Mouse (Mus musculus): Measurements from ENCODE around the gene Hoxd11. TPM values are rescaled to one million over a fixed set of nuclear protein-coding genes. Genes with fewer than 3 reads are reported as not detected.

The Hoxd11 gene
- polyA plus RNA-seq, 1 experiment = not detected

DNA sequence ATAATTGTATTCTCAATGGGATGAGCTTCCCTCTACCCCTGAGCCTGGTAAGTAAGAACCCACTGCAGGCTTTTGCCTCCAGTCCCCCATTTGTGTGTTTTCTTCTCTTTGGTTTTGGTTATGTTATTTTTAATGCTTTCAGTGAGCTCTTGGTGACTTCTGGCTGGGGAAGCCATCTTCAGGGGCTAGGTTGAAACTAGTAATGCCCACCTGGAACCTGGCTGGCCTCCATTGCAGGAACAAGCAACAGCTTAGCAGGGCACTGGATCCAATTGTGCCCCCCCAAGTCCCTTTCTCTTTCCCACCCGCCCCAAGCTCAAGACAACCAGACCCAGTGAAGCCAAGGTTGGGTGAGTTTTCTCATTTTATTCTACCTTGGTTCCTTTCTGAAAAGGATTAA, 16.0 kb downstream of the Hoxd11 start:
- TF ChIP-seq CTCF (IDR thresholded peaks at IDR 0.05; ENCODE audit: control insufficient read depth, insufficient read depth, insufficient replicate concordance, low read depth, low read length) = no peak
- TF ChIP-seq POLR2A (IDR thresholded peaks at IDR 0.05; ENCODE audit: control insufficient read depth, low read depth, low read length) = no peak
- peaks cover 18% of the 10 kb centered on the region for H3K4me1 ChIP-seq (ENCODE audit: control insufficient read depth, insufficient read depth, low read length)
- H3K36me3 ChIP-seq (ENCODE audit: control insufficient read depth, insufficient read depth, low read length) = no peaks in the 10 kb centered on the region
- peaks cover 12% of the 10 kb centered on the region for H3K27me3 ChIP-seq (ENCODE audit: control insufficient read depth, insufficient read depth, low read length)
- H3K4me3 ChIP-seq (ENCODE audit: control insufficient read depth, low read depth, low read length) = no peak overlapping the region
- no peak overlapping the region for H3K27ac ChIP-seq (ENCODE audit: control insufficient read depth, insufficient read depth, low read depth, low read length)

DNA sequence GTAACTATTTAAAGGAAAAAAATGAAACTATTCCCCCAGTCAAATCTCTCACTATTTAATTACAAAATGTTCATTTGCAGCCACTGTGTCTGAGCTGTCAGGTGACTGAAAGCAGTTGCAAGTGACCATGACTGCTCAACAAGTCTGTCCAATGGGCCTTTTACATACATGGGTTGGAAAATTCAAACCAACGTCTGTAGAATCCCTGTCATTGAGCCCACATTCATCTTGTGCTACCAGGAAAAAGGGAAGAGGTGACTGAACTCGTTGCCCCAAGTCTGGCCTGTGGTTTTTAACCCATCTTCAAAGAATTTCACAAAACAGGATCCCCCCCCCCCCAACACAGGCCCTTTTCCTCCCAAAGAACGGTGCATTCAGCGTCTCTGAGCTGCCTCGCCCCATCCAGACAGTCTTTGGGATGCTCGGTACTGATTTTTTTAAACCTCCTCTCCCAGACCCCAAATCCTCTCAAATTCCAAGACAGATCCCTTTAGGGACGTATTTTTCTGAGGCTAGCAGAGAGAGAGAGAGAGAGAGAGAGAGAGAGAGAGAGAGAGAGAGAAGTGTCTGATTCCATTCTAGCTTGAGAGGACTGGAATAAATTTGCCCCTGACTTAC, 16.6 kb downstream of the Hoxd11 start:
- Histone ChIP-seq H3K4me3 (ENCODE audit: control insufficient read depth, low read depth, low read length) (no peak overlapping the region), H3K4me1 (ENCODE audit: control insufficient read depth, insufficient read depth, low read length) (peaks cover 18% of the 10 kb centered on the region), H3K36me3 (ENCODE audit: control insufficient read depth, insufficient read depth, low read length) (no peaks in the 10 kb centered on the region), H3K27ac (ENCODE audit: control insufficient read depth, insufficient read depth, low read depth, low read length) (no peak overlapping the region), H3K27me3 (ENCODE audit: control insufficient read depth, insufficient read depth, low read length) (peaks cover 11% of the 10 kb centered on the region)
- TF ChIP-seq CTCF (IDR thresholded peaks at IDR 0.05; ENCODE audit: control insufficient read depth, insufficient read depth, insufficient replicate concordance, low read depth, low read length) (no peak), POLR2A (IDR thresholded peaks at IDR 0.05; ENCODE audit: control insufficient read depth, low read depth, low read length) (no peak)

DNA sequence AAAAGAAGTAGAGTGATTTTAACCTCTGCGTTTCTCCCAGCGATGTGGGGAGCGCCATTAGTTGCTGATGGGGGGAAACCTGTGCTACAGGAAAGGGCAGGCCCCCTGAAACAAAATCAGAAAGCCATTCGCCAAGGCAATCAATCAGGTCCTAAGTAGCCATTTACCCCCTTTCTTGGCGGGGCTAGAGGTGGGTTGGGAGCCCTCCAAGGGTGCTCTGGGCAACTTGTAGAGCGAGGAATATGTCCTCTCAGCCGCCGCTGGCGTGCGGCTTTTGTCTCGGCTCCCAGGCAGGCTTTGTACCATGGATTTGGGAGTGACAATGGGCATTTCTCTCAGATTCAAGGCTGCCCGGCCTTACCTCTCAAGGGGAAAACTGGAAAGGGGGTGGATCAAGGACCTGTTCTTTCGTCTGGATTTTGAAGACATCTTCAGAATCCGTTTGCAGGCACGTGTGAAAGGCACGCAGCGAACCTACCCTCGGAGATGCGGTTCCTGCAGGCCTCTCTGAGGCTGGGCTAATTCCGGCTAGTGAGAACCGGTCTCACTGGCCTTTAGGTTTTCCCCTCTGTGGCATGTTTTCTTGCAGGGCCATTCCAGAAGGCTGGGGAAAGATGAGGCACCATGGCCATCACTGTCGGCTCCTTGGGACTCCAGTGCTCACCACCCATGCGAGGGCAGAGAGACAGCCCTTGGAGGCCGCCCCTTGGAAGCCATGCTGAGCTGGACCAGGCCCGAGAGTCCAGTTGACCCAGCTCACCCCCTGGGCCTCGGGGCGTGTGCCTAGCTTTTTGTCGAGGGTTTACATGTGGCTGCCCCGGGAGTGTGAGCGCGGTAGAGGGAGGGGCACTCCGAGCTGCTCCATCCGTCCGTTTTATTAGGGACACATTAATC, 17.3 kb downstream of the Hoxd11 start:
- no peak overlapping the region for H3K4me3 ChIP-seq (ENCODE audit: control insufficient read depth, low read depth, low read length)
- TF ChIP-seq CTCF (IDR thresholded peaks at IDR 0.05; ENCODE audit: control insufficient read depth, insufficient read depth, insufficient replicate concordance, low read depth, low read length) (no peak), POLR2A (IDR thresholded peaks at IDR 0.05; ENCODE audit: control insufficient read depth, low read depth, low read length) (no peak)
- peaks cover 9% of the 10 kb centered on the region for H3K27me3 ChIP-seq (ENCODE audit: control insufficient read depth, insufficient read depth, low read length)
- H3K27ac ChIP-seq (ENCODE audit: control insufficient read depth, insufficient read depth, low read depth, low read length) = peak overlapping the region; percentile 73
- peaks cover 16% of the 10 kb centered on the region for H3K4me1 ChIP-seq (ENCODE audit: control insufficient read depth, insufficient read depth, low read length)
- H3K36me3 ChIP-seq (ENCODE audit: control insufficient read depth, insufficient read depth, low read length) = no peaks in the 10 kb centered on the region

DNA sequence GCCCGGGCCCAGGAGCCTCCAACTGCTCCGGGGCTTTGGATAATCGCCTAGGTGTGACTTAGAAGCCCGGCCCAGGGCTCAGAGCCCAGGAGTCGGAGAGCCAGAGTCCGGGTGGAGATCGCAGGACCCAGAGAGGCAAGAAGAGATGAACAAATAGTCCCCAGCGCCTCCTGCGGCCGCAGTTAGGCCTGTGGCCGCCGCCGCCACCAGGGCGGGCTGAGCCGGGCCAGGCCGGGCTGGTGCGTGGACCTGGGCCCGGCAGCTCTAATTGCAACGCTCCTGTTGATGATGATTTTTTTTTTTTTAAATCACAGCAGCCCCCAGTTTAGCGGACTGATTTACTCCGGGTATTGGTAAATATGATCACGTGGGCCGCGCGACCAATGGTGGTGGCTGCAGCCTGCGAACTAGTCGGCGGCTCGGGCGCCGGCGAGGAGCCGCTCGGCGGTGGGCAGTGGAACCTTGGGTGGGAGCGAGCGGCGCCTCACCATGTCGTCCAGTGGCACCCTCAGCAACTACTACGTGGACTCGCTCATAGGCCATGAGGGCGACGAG, 18.3 kb downstream of the Hoxd11 start, which contains the start of gene Hoxd9:
Gene Hoxd9, plus strand, starts transcription at position 161 of the 555 bp plus-strand sequence.
- Histone ChIP-seq H3K4me3 (ENCODE audit: control insufficient read depth, low read depth, low read length) (peak within 1 kb of the TSS; percentile 53), H3K27me3 (ENCODE audit: control insufficient read depth, insufficient read depth, low read length) (peaks cover 5% of the 10 kb centered on the region), H3K27ac (ENCODE audit: control insufficient read depth, insufficient read depth, low read depth, low read length) (peak within 1 kb of the TSS; percentile 73), H3K36me3 (ENCODE audit: control insufficient read depth, insufficient read depth, low read length) (no peaks in the 10 kb centered on the region), H3K4me1 (ENCODE audit: control insufficient read depth, insufficient read depth, low read length) (peaks cover 16% of the 10 kb centered on the region)
- TF ChIP-seq POLR2A (IDR thresholded peaks at IDR 0.05; ENCODE audit: control insufficient read depth, low read depth, low read length) (no peak), CTCF (IDR thresholded peaks at IDR 0.05; ENCODE audit: control insufficient read depth, insufficient read depth, insufficient replicate concordance, low read depth, low read length) (no peak)

DNA sequence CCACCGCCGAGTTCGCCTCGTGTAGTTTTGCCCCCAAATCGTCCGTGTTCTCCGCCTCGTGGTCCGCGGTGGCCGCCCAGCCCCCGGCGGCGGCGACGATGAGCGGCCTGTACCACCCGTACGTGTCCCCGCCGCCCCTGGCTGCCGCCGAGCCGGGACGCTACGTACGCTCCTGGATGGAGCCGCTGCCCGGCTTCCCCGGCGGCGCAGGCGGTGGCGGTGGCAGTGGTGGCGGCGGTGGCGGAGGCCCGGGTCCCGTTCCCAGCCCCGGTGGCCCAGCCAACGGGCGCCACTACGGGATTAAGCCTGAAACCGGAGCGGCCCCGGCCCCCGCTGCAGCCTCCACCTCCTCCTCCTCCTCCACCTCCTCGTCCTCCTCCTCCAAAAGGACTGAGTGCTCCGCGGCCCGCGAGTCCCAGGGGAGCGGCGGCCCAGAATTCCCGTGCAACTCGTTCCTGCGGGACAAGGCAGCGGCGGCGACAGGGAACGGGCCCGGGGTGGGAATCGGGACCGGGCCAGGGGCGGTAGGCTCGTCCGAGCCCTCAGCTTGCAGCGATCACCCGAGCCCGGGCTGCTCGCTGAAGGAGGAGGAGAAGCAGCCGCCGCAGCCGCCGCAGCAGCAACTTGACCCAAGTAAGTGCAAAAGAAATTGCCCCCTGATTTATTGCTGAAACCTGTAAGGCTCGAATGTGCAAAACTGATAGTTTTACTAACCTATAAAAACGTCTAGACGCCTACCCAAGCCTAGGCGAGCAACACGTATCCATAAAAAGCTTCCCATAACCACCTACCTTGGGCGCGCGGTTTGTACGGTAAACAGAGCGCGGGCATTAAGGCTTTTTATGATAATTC, 19.1 kb downstream of the Hoxd11 start:
- peak overlapping the region; percentile 45 for H3K27ac ChIP-seq (ENCODE audit: control insufficient read depth, insufficient read depth, low read depth, low read length)
- H3K36me3 ChIP-seq (ENCODE audit: control insufficient read depth, insufficient read depth, low read length) = no peaks in the 10 kb centered on the region
- peaks cover 19% of the 10 kb centered on the region for H3K4me1 ChIP-seq (ENCODE audit: control insufficient read depth, insufficient read depth, low read length)
- peak overlapping the region; percentile 53 for H3K4me3 ChIP-seq (ENCODE audit: control insufficient read depth, low read depth, low read length)
- no peak for TF ChIP-seq CTCF (IDR thresholded peaks at IDR 0.05; ENCODE audit: control insufficient read depth, insufficient read depth, insufficient replicate concordance, low read depth, low read length)
- TF ChIP-seq POLR2A (IDR thresholded peaks at IDR 0.05; ENCODE audit: control insufficient read depth, low read depth, low read length) = no peak
- peaks cover 3% of the 10 kb centered on the region for H3K27me3 ChIP-seq (ENCODE audit: control insufficient read depth, insufficient read depth, low read length)

DNA sequence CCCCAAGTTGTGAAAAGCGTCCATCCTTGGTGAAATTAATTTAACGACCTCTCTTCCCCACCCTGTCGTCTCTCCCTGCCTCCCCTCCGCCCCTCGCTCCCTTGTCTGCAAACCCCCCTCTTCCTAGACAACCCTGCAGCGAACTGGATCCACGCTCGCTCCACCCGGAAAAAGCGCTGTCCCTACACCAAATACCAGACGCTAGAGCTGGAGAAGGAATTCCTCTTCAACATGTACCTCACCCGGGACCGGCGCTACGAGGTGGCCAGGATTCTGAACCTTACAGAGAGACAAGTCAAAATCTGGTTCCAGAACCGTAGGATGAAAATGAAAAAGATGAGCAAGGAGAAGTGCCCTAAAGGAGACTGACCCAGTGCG, 19.7 kb downstream of the Hoxd11 start:
- H3K4me3 ChIP-seq (ENCODE audit: control insufficient read depth, low read depth, low read length) = peak overlapping the region; percentile 53
- H3K27me3 ChIP-seq (ENCODE audit: control insufficient read depth, insufficient read depth, low read length) = peaks cover 3% of the 10 kb centered on the region
- H3K27ac ChIP-seq (ENCODE audit: control insufficient read depth, insufficient read depth, low read depth, low read length) = peak overlapping the region; percentile 19
- H3K4me1 ChIP-seq (ENCODE audit: control insufficient read depth, insufficient read depth, low read length) = peaks cover 24% of the 10 kb centered on the region
- TF ChIP-seq CTCF (IDR thresholded peaks at IDR 0.05; ENCODE audit: control insufficient read depth, insufficient read depth, insufficient replicate concordance, low read depth, low read length) = no peak
- no peak for TF ChIP-seq POLR2A (IDR thresholded peaks at IDR 0.05; ENCODE audit: control insufficient read depth, low read depth, low read length)
- no peaks in the 10 kb centered on the region for H3K36me3 ChIP-seq (ENCODE audit: control insufficient read depth, insufficient read depth, low read length)
